Mouse (Mus musculus): Measurements from ENCODE around the gene Pnrc2. TPM values are rescaled to one million over a fixed set of nuclear protein-coding genes. Genes with fewer than 3 reads are reported as not detected.

Pnrc2 gene
- polyA plus RNA-seq, 1 experiment from 2014 or later = 157 TPM

Other genes with a start within 250 kb of the Pnrc2 start
- 1.6 and 1.8 TPM in 2 replicates for gene Ifnlr1, start 187.6 kb downstream of the Pnrc2 start, polyA plus RNA-seq (2015; fragmentation: Nextera tagmentation; extraction: Ambion mirVana)
- 0.62 and 1.1 TPM in 2 replicates for gene Il22ra1, start 145.7 kb downstream of the Pnrc2 start, polyA plus RNA-seq (2015; fragmentation: Nextera tagmentation; extraction: Ambion mirVana)
- gene Myom3, start 114.1 kb downstream of the Pnrc2 start, polyA plus RNA-seq (2015; fragmentation: Nextera tagmentation; extraction: Ambion mirVana) = 6.3 and 7.7 TPM in 2 replicates
- gene Srsf10, start 18.1 kb downstream of the Pnrc2 start, polyA plus RNA-seq (2015; fragmentation: Nextera tagmentation; extraction: Ambion mirVana) = 198 and 214 TPM in 2 replicates
- 0.85 and 1.0 TPM in 2 replicates for gene Cnr2, start 21.5 kb upstream of the Pnrc2 start, polyA plus RNA-seq (2015; fragmentation: Nextera tagmentation; extraction: Ambion mirVana)
- gene Fuca1, start 46.9 kb upstream of the Pnrc2 start, polyA plus RNA-seq (2015; fragmentation: Nextera tagmentation; extraction: Ambion mirVana) = 78.2 and 82.1 TPM in 2 replicates
- 78.2 and 79.8 TPM in 2 replicates for gene Hmgcl, start 72.6 kb upstream of the Pnrc2 start, polyA plus RNA-seq (2015; fragmentation: Nextera tagmentation; extraction: Ambion mirVana)
- gene Gale, start 89.9 kb upstream of the Pnrc2 start, polyA plus RNA-seq (2015; fragmentation: Nextera tagmentation; extraction: Ambion mirVana) = 44.7 and 48.0 TPM in 2 replicates
- 119 and 126 TPM in 2 replicates for gene Lypla2, start 98.8 kb upstream of the Pnrc2 start, polyA plus RNA-seq (2015; fragmentation: Nextera tagmentation; extraction: Ambion mirVana)
- 52.7 and 56.7 TPM in 2 replicates for gene Pithd1, start 113.4 kb upstream of the Pnrc2 start, polyA plus RNA-seq (2015; fragmentation: Nextera tagmentation; extraction: Ambion mirVana)
- gene Eloa, start 147.9 kb upstream of the Pnrc2 start, polyA plus RNA-seq (2015; fragmentation: Nextera tagmentation; extraction: Ambion mirVana) = 43.0 and 44.8 TPM in 2 replicates
- gene Rpl11, start 179.6 kb upstream of the Pnrc2 start, polyA plus RNA-seq (2015; fragmentation: Nextera tagmentation; extraction: Ambion mirVana) = 427 and 463 TPM in 2 replicates

All from embryonic facial prominence, embryonic 15.5 days (tissue).